Mouse (Mus musculus) skeletal muscle tissue, adult 2 months (tissue): ENCODE measurements at regions not wholly inside any gene's neighbourhood (a gene's known extent, or its start where the extent isn't known, plus 50 kb on each side); places are given as distances from the start of the nearest gene placed in this dataset.

Experiments
- DNase-seq: peaks from one replicate; pipeline ENCODE4 v3.0.0-alpha.2; 2012; ENCODE audit warnings: low read depth, low spot score

- no peak for DNase-seq
Measured at GRCm38 (mm10) chr1:185699758-185700157, 245.1 kb downstream of the Slc30a10 start.

DNA sequence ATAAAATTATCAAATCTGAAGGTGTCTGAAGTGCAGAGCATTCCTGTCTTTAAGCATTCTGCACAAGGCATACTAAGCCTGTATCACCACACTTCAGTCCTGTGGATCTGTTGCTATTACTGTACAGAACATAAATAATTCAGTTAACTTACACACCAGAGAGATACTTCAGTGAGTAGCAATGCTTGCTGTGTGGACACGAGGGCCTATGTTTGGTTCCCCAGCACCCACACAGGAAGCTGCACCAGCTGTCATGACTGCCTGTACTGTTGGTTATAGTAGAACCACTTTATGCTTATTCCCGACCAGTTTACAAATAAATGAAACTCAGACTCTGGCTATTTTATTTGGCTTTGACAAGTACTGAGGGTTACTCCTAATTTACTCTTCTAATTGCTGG lies 271.7 kb downstream of the Slc30a10 start:
- DNase-seq: no peak

DNA sequence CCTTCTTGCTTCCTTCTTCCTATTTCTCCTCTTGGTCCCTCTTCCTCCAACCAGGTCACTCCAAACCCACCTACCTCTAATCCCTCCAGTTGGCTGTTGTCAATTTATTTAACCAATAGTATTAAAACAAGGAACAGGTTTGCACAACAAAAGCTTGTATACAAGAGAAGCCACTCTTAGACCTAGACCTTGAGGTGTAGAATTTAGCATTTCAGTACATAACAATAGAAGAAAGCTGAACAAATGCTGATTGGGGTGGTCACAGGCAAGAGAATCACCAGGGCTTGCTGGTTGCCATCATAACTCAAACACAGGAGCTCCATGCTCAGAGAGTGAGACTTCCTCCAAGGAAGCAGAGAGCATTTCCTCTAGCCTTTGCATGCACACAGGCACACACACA lies 272.2 kb downstream of the Slc30a10 start:
- no peak for DNase-seq

DNA sequence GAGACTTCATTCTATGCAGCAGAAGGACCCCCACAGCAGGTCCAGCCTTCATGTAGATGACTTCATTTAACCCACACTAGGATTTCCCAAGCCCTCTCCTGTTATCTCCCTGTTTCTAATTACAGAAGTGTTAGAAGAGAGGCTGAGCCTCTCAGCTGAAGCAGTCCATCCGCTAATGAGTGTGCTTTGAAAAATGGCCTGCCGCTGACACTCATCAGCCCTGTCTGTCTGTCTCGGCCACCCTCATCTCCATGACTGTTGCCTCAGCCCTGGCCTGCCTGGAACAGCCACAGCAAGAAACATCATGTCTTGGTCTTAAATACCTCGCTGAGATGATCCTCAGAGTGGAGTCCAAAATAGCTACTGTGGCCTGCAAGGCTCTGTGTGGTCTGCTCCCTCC lies 273.1 kb downstream of the Slc30a10 start:
- no peak for DNase-seq

- no peak for DNase-seq
Measured at GRCm38 (mm10) chr1:185728406-185728805, 273.8 kb downstream of the Slc30a10 start.

GRCm38 (mm10) chr1:185731062-185731461 lies 276.4 kb downstream of the Slc30a10 start:
- no peak for DNase-seq

DNA sequence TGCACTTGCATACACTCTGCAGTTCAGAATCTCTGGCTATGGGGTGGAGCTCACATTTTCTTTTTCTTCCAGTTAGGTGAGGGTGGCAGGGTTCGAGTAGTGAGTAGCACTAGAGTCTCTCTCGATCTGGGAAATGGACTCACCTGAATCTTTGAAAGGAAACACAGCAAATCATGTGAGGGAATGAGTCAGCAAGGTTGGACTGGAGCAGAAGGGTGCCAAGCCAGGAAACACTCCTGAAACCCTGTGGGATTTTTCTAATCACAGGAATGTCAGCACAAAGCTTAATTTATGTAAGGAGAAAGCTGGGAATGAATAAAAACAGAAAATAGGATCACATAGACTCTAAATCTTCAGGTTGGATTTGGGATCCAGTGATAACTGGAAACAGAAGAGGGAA lies 282.1 kb downstream of the Slc30a10 start:
- no peak for DNase-seq

DNA sequence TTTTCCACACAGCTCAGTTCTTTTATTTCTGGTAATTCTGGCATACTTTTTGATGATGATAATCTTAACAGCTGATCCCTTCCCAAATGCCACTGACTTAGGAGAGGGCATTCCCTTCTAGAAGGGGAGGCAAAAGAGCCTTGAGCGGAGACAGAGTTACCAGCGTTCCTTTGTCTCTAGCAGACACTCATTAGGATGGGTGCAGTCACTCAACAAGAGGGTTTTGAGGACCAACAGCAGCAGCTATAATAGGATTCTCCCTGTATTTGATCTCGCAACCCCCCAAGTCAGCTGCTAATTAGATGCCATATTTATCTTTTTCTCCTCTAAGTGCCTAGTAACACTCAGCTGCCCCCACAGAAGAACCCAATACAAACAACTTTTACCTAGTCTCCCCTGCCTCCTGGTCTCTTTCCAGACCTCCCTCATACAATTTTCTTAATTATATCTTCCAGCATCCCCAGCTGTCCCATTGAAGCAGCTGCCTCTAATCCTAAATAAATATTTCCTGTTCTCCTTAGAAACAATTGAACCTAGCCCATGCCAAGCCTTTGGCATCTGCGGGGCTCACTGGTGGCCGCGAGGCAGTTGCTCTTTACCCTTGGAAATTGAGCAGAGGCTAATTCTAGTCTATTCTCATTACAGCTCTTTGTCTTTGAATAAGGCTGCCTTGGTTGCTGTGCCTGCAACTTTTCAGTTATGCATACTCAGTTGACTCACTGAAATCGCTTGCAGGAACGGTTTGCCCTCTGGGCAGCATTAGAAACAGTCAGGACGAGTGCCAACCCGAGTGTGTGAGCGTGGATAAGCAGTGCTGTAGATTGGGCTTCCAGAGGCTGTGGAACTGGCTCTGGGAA lies 286.6 kb downstream of the Slc30a10 start:
- DNase-seq: no peak

DNA sequence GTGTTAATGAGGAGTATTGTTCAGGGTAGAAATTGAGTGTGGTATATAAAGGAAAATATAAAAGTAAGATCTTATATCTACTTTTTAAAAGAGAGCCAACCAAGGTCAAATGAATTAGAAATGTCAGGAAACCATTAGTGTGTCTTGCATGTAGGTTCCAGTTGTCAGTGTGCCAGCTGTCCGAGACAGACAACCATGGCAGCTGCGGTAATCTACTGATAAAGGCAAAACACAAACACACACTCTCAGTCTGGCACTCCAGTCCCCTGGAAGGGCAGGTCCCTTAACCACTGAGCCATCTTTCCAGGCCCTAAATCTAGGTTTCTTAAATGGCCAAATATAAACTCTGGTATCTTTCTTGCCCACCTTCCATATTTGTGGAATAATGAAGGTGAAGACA lies 294.6 kb downstream of the Slc30a10 start:
- no peak for DNase-seq

GRCm38 (mm10) chr1:185754486-185755290 lies 300.0 kb downstream of the Slc30a10 start:
- DNase-seq: no peak

- DNase-seq: no peak
Measured at GRCm38 (mm10) chr1:185757376-185757775, 302.7 kb downstream of the Slc30a10 start.

- DNase-seq: peak; percentile 29
Measured at GRCm38 (mm10) chr1:185774202-185774601, 319.6 kb downstream of the Slc30a10 start.

DNA sequence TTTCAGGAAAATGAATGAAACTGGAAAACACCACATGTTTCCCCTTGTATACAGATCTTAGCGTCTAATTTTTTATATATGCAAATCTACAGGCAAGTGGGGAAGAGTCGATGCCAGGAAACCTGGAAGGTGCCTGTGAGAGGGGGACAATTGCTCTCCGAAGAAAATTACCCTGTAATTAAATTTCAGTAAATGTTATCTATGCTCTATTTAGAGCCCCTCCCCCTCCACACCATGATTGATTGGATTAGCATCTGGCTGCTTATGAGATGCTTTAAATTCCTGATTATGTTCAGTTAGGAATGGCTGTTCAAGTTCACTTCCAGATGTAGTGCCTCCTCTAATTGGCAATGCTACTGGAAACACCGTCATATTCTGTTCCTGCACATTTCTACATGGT lies 325.0 kb downstream of the Slc30a10 start:
- DNase-seq: no peak

DNA sequence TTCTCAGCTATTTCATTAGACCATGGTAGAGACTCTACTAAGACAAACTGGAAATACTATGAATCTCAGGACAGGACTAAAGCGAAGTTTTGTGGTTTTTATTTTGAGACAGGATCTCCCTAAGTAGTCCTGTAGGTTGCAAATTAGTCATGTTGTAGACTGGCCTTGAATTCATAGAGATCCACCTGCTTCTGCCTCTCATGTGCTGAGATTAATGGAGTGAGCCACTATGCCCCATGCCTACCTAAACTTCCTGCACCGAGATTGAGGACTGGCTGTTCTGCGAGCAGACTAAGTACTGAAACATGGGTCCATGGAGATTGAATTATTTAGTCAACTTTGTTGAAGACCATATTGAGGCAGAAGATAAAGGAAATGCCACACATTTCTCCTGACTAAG lies 315.0 kb downstream of the Lyplal1 start:
- DNase-seq: no peak

DNA sequence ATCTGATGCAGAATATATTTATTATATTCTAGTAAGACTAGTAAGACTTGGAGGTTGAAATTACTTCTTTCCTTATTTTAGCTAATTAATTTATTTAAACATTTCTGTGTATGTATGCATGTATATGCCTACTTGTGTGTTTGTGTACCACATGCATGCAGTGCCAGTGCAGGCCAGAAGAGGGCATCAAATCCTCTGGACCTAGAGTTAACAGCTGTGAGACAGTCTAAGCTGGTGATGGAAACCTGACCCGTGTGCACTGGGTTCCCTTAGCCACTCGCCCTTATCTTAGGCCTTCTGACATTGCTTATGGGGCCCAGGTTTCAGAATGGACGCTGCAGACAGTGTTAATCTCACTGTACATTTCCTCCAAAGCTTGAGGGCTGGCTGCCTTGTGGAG lies 302.2 kb downstream of the Lyplal1 start:
- no peak for DNase-seq

DNA sequence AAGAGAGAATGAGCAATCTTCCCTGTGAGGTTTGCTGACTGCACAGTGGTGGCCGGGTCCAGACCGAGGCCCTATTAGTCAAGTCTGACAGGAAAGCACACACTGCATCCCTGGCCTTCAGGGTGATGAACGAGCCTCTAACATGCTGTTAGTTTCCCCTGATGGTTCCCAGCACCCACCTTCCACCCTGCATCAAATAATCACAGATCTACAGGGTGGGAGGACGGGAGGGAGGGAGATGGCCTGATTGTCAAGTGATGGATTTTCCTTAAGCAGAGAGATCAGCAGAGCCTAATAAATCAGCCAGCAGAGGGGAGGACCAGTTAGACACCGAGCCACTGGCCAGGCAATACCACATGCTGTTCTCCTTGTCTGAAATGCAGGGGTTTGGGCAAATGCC lies 298.1 kb downstream of the Lyplal1 start:
- no peak for DNase-seq

DNA sequence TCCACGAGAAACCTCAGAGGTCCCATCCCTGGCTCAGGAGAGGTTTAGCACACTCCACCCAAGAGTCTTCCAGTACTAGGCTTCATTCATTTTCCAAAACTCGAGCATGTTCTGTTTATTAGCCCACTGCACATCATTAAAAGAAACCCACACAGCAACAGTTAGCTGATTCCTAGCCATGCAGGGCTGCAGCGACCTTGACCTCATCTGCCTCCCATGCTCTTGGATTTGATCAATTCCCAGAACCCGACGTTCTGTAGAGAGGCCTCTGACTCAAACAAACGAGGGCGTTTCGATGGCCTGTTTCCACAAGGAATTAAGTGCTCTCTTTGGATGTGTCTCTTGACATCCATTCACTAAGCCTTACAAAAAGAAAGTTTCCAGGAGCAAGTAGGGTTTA lies 294.9 kb downstream of the Lyplal1 start:
- DNase-seq: peak; percentile 76

DNA sequence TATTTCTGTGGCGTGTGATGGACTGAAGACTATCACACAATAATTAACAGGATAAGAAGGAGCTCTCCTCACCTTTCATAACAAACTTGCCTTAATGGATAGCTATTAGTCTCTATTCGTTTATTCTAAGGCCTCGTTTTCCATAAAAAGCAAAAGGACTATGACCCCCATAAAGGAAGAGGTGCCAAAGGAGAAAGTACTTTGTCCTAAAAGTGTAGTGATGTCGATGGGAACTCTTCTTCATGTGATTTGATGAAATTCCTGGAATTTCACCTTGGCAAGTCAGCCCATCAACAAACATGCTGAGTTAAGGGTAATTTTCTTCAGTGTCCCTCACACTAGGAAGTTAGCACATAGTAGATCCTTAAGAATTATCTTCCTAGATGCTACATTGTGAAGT lies 293.9 kb downstream of the Lyplal1 start:
- no peak for DNase-seq

DNA sequence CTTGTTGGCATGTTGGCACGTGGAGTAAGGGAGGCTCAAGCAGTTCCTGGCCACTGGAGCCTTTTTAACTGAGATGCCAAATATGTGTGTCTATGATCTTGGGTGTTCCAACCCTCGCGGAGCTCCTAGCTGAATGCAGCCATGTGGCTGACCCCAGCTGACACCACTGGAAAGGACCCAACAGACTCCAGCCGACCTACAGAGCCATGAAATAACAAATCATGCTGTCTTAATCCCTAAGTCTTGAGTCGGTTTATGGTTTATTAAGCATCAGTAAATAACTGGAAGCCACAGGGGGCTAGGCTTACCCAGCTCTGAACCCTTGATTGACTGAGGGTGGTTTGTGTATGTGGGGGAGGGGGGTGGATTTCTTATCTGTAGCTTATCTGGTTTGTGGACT lies 293.2 kb downstream of the Lyplal1 start:
- DNase-seq: peak; percentile 30

GRCm38 (mm10) chr1:185827986-185828385 lies 289.1 kb downstream of the Lyplal1 start:
- DNase-seq: no peak

DNA sequence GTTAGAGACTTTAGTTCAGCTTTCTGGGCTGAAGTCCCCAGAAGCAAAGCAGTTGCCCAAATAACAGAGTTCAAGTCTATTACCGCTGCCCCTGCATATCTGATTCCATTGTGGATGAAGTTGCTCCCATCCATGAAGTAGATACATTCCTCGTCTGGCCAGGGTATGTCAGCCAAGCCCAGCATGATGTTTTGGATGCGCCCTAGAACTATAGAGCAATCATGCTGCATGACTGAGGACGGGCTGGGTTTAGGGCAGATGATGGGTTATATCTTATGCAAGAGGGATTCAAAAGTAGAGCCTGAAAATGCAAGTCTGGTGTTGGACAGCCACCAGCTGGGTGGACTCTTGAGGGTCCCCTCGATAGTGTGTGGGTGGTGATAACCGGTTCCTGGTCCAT lies 288.6 kb downstream of the Lyplal1 start:
- no peak for DNase-seq

DNA sequence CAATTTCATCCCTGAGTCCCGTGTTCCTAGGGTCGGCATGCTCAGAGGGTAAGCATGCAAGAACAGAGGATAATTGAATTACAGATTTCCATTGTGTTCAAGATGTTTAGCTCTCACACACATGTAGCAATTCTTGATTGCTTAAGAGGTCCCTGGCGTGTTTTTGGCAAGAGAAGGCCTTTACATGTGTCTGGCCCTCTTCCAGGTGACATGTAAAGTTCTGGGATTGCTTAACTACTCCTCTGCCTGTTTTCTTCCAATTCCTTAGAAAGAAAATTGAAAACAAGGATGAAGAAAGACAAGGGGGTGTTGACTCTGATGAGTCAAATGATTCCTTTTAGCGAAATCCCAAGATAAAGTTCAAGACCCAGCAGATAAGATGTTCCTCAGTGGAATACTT lies 285.1 kb downstream of the Lyplal1 start:
- no peak for DNase-seq

- DNase-seq: no peak
Measured at GRCm38 (mm10) chr1:185834171-185834570, 282.9 kb downstream of the Lyplal1 start.
